Mouse (Mus musculus) liver, embryonic 13.5 days (tissue): ENCODE data around the gene Rps11. TPM values are rescaled to one million over a fixed set of nuclear protein-coding genes. Genes with fewer than 3 reads are reported as not detected.

Source experiments
- ATAC-seq: fragments of 200-750 bp; cut with Nextera tagmentation; 2 replicates; pipeline ENCODE4 v1.8.0; 2017; ENCODE audit warnings: low read depth, mild to moderate bottlenecking, moderate number of reproducible peaks, moderate library complexity
- DNase-seq: peaks from one replicate; pipeline ENCODE4 v3.0.0; 2022
- H3K27ac ChIP-seq: fragments of 300-500 bp; sonication (generic); 2 replicates; pipeline ENCODE4 v1.5.1; 2015; ENCODE audit warnings: moderate library complexity, mild to moderate bottlenecking, inconsistent platforms
- H3K27me3 ChIP-seq: fragments of 300-500 bp; sonication (generic); 2 replicates; pipeline ENCODE4 v1.6.1; 2015; ENCODE audit warnings: mild to moderate bottlenecking, inconsistent platforms
- H3K36me3 ChIP-seq: fragments of 300-500 bp; sonication (generic); 2 replicates; pipeline ENCODE4 v1.6.1; 2015; ENCODE audit warnings: mild to moderate bottlenecking, inconsistent platforms
- H3K4me1 ChIP-seq: fragments of 300-500 bp; sonication (generic); replicated peaks from 2 replicates; pipeline ENCODE4 v1.6.1; 2015; ENCODE audit warnings: inconsistent platforms
- H3K4me2 ChIP-seq: fragments of 300-500 bp; sonication (generic); 2 replicates; pipeline ENCODE4 v1.6.1; 2015; ENCODE audit warnings: inconsistent platforms, mild to moderate bottlenecking, moderate library complexity
- H3K4me3 ChIP-seq: fragments of 300-500 bp; sonication (generic); replicated peaks from 2 replicates; pipeline ENCODE4 v1.5.1; 2015; ENCODE audit warnings: mild to moderate bottlenecking, inconsistent platforms
- H3K9ac ChIP-seq: fragments of 300-500 bp; sonication (generic); 2 replicates; pipeline ENCODE4 v1.6.1; 2015; ENCODE audit warnings: mild to moderate bottlenecking, inconsistent platforms
- H3K9me3 ChIP-seq: fragments of 300-500 bp; sonication (generic); replicated peaks from 2 replicates; pipeline ENCODE4 v1.6.1; 2016; ENCODE audit warnings: inconsistent platforms
- WGBS: fragments of 180-500 bp; shearing (Covaris S2); methylation state at CpG from one replicate; pipeline ENCODE4 v1.1.7; 2015; ENCODE audit not compliant: insufficient replicate concordance; 5-methylcytosine and 5-hydroxymethylcytosine counted together
- microRNA counts: library from miRNA; unstranded; fragments of <30 nt; microRNA quantifications from one replicate; lab custom pipeline; 2016
- microRNA-seq: library from miRNA; unstranded; fragments of <30 nt; microRNA quantifications from one replicate; pipeline ENCODE4, GENCODE M21; 2016
- polyA plus RNA-seq: library from polyadenylated mRNA; unstranded; fragments of >200 nt; fragmentation: Nextera tagmentation; extraction: Ambion mirVana; gene quantifications from 2 replicates; pipeline ENCODE4 v1.2.1, GENCODE M21; 2015

Gene Rps11
- polyA plus RNA-seq, 1 experiment from 2014 or later = 1,372 TPM

- DNase-seq = no peak
- 51% methylated on average over 5 of the region's 5 CpGs for WGBS
- no peak for ATAC-seq
- H3K27me3 ChIP-seq = no peaks in the 10 kb centered on the region
- H3K9me3 ChIP-seq = no peaks in the 10 kb centered on the region
- no peak overlapping the region for H3K27ac ChIP-seq
- peaks cover 24% of the 10 kb centered on the region for H3K36me3 ChIP-seq
- no peak overlapping the region for H3K9ac ChIP-seq
- H3K4me1 ChIP-seq = peaks cover 36% of the 10 kb centered on the region
- H3K4me3 ChIP-seq = no peak overlapping the region
- no peak overlapping the region for H3K4me2 ChIP-seq
Observed at GRCm38 (mm10) chr7:45081016-45081415, 43.2 kb downstream of the Rps11 start.

DNA sequence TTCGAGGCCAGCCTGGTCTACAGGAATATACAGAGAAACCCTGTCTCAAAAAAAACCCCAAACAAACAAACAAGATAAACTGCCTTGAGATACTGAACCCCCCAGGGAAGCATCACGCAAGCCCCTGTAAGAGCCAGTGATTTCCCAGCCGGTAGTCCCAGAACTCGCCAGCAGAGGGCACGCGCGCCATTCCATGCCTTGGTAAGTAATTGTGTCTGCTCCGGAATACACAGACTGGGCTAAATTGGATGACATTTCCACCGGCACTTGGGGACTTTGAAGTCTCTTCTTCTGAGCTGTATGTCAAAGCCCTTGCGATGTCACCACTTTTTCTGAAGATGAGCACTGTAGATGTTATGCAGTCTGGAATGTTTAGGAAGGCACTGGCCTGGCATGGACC is 44.4 kb downstream of the Rps11 start:
- Histone ChIP-seq H3K4me1 (peaks cover 46% of the 10 kb centered on the region), H3K4me2 (no peak overlapping the region), H3K27me3 (no peaks in the 10 kb centered on the region), H3K27ac (no peak overlapping the region), H3K36me3 (peaks cover 33% of the 10 kb centered on the region), H3K4me3 (no peak overlapping the region), H3K9ac (no peak overlapping the region), H3K9me3 (no peaks in the 10 kb centered on the region)
- ATAC-seq (no peak), DNase-seq (peak; percentile 76)
- 2% methylated on average over 10 of the region's 10 CpGs for WGBS

GRCm38 (mm10) chr7:45078513-45078912 is 45.7 kb downstream of the Rps11 start:
- no peak for ATAC-seq
- H3K27me3 ChIP-seq = no peaks in the 10 kb centered on the region
- H3K36me3 ChIP-seq = peaks cover 46% of the 10 kb centered on the region
- DNase-seq = peak; percentile 60
- 19% methylated on average over 9 of the region's 9 CpGs for WGBS
- peaks cover 53% of the 10 kb centered on the region for H3K4me1 ChIP-seq
- no peak overlapping the region for H3K4me3 ChIP-seq
- H3K9ac ChIP-seq = no peak overlapping the region
- H3K27ac ChIP-seq = no peak overlapping the region
- no peaks in the 10 kb centered on the region for H3K9me3 ChIP-seq
- H3K4me2 ChIP-seq = no peak overlapping the region

DNA sequence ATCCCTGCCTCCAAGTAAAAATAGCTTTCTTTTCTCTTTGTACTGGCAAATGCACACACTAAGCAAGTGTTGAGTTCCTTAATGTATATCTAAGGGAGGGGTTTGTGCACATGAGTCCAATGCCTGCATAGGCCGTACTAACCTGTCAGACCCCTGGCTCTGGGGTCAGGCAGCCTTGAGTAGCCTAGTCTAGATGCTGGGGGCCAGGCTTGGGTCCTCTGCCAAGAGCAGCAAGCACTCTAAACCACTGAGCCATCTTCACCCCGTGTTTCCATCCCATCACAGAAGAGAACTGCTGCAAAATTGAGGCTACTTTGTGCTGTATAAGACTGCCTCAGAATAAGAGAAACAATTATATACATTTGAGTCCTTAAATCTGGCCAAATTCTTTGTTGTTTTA is 46.4 kb downstream of the Rps11 start:
- Histone ChIP-seq H3K27ac (no peak overlapping the region), H3K4me3 (no peak overlapping the region), H3K4me1 (peaks cover 51% of the 10 kb centered on the region), H3K27me3 (no peaks in the 10 kb centered on the region), H3K9me3 (no peaks in the 10 kb centered on the region), H3K9ac (no peak overlapping the region), H3K4me2 (no peak overlapping the region), H3K36me3 (peaks cover 45% of the 10 kb centered on the region)
- WGBS = 92% methylated on average over 2 of the region's 2 CpGs
- no peak for DNase-seq
- no peak for ATAC-seq

GRCm38 (mm10) chr7:45077322-45077721 is 46.9 kb downstream of the Rps11 start:
- Histone ChIP-seq H3K4me1 (peaks cover 48% of the 10 kb centered on the region), H3K4me3 (no peak overlapping the region), H3K27me3 (no peaks in the 10 kb centered on the region), H3K4me2 (no peak overlapping the region), H3K36me3 (peaks cover 45% of the 10 kb centered on the region), H3K9me3 (no peaks in the 10 kb centered on the region), H3K9ac (no peak overlapping the region), H3K27ac (no peak overlapping the region)
- no peak for ATAC-seq
- DNase-seq = no peak
- WGBS = 85% methylated on average over 14 of the region's 14 CpGs

DNA sequence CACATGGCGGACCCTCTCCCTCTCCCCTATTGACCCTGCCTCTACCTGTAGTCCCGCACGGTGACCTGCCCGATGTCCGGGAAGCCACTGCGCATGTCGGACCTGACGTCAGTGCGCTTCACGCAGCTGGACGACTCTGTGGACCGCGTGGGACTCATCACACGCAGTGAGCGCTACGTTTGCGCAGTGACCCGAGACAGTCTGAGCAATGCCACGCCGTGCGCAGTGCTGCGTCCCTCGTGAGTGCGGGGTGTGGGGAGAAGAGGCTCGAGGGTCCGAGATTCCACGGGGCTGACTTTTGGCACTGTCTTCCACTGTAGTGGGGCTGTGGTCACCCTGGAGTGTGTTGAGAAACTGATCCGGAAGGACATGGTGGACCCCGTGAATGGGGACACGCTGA is 47.7 kb downstream of the Rps11 start:
- no peaks in the 10 kb centered on the region for H3K9me3 ChIP-seq
- H3K27me3 ChIP-seq = no peaks in the 10 kb centered on the region
- H3K9ac ChIP-seq = no peak overlapping the region
- no peak overlapping the region for H3K4me2 ChIP-seq
- H3K4me1 ChIP-seq = peaks cover 40% of the 10 kb centered on the region
- no peak overlapping the region for H3K27ac ChIP-seq
- H3K4me3 ChIP-seq = no peak overlapping the region
- ATAC-seq = no peak
- WGBS = 86% methylated on average over 30 of the region's 30 CpGs
- no peak for DNase-seq
- H3K36me3 ChIP-seq = peaks cover 45% of the 10 kb centered on the region

DNA sequence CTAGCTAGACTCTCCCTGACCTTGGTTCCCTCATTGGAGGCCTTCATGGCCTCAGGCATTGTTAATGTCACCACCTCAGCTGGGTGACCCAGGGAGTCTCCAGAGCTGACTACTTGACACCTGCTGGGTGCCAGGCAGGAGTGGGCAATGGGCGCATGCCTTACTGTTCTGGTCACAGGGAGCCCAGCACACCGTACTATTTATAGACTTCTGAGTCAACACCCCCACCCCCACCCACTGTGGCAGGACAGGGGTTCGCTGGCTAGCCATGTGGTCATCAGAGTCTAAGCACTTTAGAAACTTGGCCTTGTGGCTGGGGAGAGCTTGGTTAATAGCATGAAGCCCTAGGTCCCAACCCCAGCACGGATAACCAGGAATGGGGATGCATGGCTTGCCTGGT is 48.8 kb downstream of the Rps11 start:
- Histone ChIP-seq H3K4me2 (no peak overlapping the region), H3K9me3 (no peaks in the 10 kb centered on the region), H3K27ac (no peak overlapping the region; the same call in 1 of the 2 replicates), H3K9ac (0 out of 2 replicates have a peak overlapping the region, but pooled peaks have one; percentile 15), H3K36me3 (peaks cover 45% of the 10 kb centered on the region), H3K27me3 (no peaks in the 10 kb centered on the region), H3K4me1 (peaks cover 31% of the 10 kb centered on the region), H3K4me3 (no peak overlapping the region)
- no peak for DNase-seq
- WGBS = 67% methylated on average over 4 of the region's 4 CpGs
- ATAC-seq = 0 out of 2 replicates have a peak, but pooled peaks have one; percentile 8

- Histone ChIP-seq H3K4me2 (no peak overlapping the region), H3K9ac (no peak overlapping the region), H3K4me3 (no peak overlapping the region), H3K27me3 (no peaks in the 10 kb centered on the region), H3K36me3 (peaks cover 45% of the 10 kb centered on the region), H3K9me3 (no peaks in the 10 kb centered on the region), H3K4me1 (peaks cover 27% of the 10 kb centered on the region), H3K27ac (no peak overlapping the region)
- no peak for ATAC-seq
- WGBS = 82% methylated on average over 12 of the region's 12 CpGs
- DNase-seq = no peak
Observed at GRCm38 (mm10) chr7:45073949-45074348, 50.3 kb downstream of the Rps11 start.

GRCm38 (mm10) chr7:45073171-45073707 is 51.0 kb downstream of the Rps11 start:
- WGBS = 50% methylated on average over 7 of the region's 7 CpGs
- Histone ChIP-seq H3K27ac (no peak overlapping the region), H3K4me2 (no peak overlapping the region)

More at GRCm38 (mm10) chr7:45073171-45073707, 51.0 kb downstream of the Rps11 start:
- Histone ChIP-seq H3K4me3 (no peak overlapping the region), H3K27me3 (no peaks in the 10 kb centered on the region), H3K9ac (0 out of 2 replicates have a peak overlapping the region, but pooled peaks have one; percentile 22), H3K9me3 (no peaks in the 10 kb centered on the region), H3K4me1 (peaks cover 31% of the 10 kb centered on the region), H3K36me3 (peaks cover 45% of the 10 kb centered on the region)
- no peak for DNase-seq
- ATAC-seq = no peak

MicroRNAs encoded within 50 kb of the gene (microRNA counts, 519-probe panel; counts per million panel counts)
- microRNA mmu-miR-150 (lab: Ali Mortazavi, UCI) = 2,235 counts per million, percentile 8 among the panel's probes with 10 or more counts

Small RNAs within 50 kb of the gene (microRNA-seq; reads per million reads assigned to microRNA genes)
- gene Mir150 = 30.0 reads per million, percentile 38 among the genes with 10 or more reads in this experiment
- gene Mir5121 = 47.3 reads per million, percentile 42 among the genes with 10 or more reads in this experiment
- gene Mir7055 = not detected

Other genes with a start within 250 kb of the Rps11 start
- gene Med25, start 231.7 kb downstream of the Rps11 start, polyA plus RNA-seq = 47.2 and 51.2 TPM in 2 replicates
- gene Fuz, start 228.4 kb downstream of the Rps11 start, polyA plus RNA-seq = 7.2 and 7.5 TPM in 2 replicates
- 69.5 and 82.4 TPM in 2 replicates for gene Ap2a1, start 194.9 kb downstream of the Rps11 start, polyA plus RNA-seq
- gene Tsks, start 181.2 kb downstream of the Rps11 start, polyA plus RNA-seq = 0.07 and 0.22 TPM in 2 replicates
- gene Cpt1c, start 149.6 kb downstream of the Rps11 start, polyA plus RNA-seq = 1.9 and 2.3 TPM in 2 replicates
- 214 and 220 TPM in 2 replicates for gene Prmt1, start 137.9 kb downstream of the Rps11 start, polyA plus RNA-seq
- gene Irf3, start 126.8 kb downstream of the Rps11 start, polyA plus RNA-seq = 41.0 and 42.4 TPM in 2 replicates
- 18.2 and 20.1 TPM in 2 replicates for gene Bcl2l12, start 125.7 kb downstream of the Rps11 start, polyA plus RNA-seq
- gene Scaf1, start 108.1 kb downstream of the Rps11 start, polyA plus RNA-seq = 10.4 and 11.8 TPM in 2 replicates
- gene Rras, start 106.5 kb downstream of the Rps11 start, polyA plus RNA-seq = 14.4 and 15.0 TPM in 2 replicates
- 1.7 and 2.2 TPM in 2 replicates for gene Prr12, start 71.6 kb downstream of the Rps11 start, polyA plus RNA-seq
- gene Nosip, start 62.0 kb downstream of the Rps11 start, polyA plus RNA-seq = 31.5 and 32.0 TPM in 2 replicates
- gene Prrg2, start 61.8 kb downstream of the Rps11 start, polyA plus RNA-seq = 7.1 and 7.8 TPM in 2 replicates
- gene Rcn3, start 32.2 kb downstream of the Rps11 start, polyA plus RNA-seq = 35.6 and 38.7 TPM in 2 replicates
- gene Fcgrt, start 20.6 kb downstream of the Rps11 start, polyA plus RNA-seq = 29.2 and 31.9 TPM in 2 replicates
- 972 and 1,063 TPM in 2 replicates for gene Rpl13a, start 4.3 kb upstream of the Rps11 start, polyA plus RNA-seq
- gene Gm45713, start 11.8 kb upstream of the Rps11 start, polyA plus RNA-seq = 0.12 and 0.37 TPM in 2 replicates
- gene Flt3l, start 12.0 kb upstream of the Rps11 start, polyA plus RNA-seq = 4.5 and 5.4 TPM in 2 replicates
- gene Pih1d1, start 29.9 kb upstream of the Rps11 start, polyA plus RNA-seq = 51.7 and 54.8 TPM in 2 replicates
- 28.0 and 30.3 TPM in 2 replicates for gene Aldh16a1, start 30.1 kb upstream of the Rps11 start, polyA plus RNA-seq
- not detected in 2 replicates for gene Slc17a7, start 39.5 kb upstream of the Rps11 start, polyA plus RNA-seq
- not detected in 2 replicates for gene Gfy, start 55.1 kb upstream of the Rps11 start, polyA plus RNA-seq
- gene Pth2, start 56.6 kb upstream of the Rps11 start, polyA plus RNA-seq = not detected in 2 replicates
- 0.07 and 0.14 TPM in 2 replicates for gene Ccdc155, start 80.5 kb upstream of the Rps11 start, polyA plus RNA-seq
- 2.6 and 2.8 TPM in 2 replicates for gene Dkkl1, start 87.7 kb upstream of the Rps11 start, polyA plus RNA-seq
- 11.8 and 12.0 TPM in 2 replicates for gene Tead2, start 91.3 kb upstream of the Rps11 start, polyA plus RNA-seq
- 10.3 and 10.8 TPM in 2 replicates for gene Cd37, start 114.7 kb upstream of the Rps11 start, polyA plus RNA-seq
- not detected in 2 replicates for gene Slc6a16, start 116.6 kb upstream of the Rps11 start, polyA plus RNA-seq
- not detected in 2 replicates for gene Slc6a21, start 153.1 kb upstream of the Rps11 start, polyA plus RNA-seq
- 0.85 and 1.3 TPM in 2 replicates for gene Trpm4, start 209.3 kb upstream of the Rps11 start, polyA plus RNA-seq
- 0.12 and 0.15 TPM in 2 replicates for gene Hrc, start 210.9 kb upstream of the Rps11 start, polyA plus RNA-seq
- 0.24 and 0.25 TPM in 2 replicates for gene Ppfia3, start 242.6 kb upstream of the Rps11 start, polyA plus RNA-seq
- gene Lin7b, start 246.1 kb upstream of the Rps11 start, polyA plus RNA-seq = not detected in 2 replicates